In genomic region chr17:56424726-56425583, GRCm38 (mm10) we compare ENCODE assay signal across 8 mouse cellular contexts. TPM values are rescaled to one million over a fixed set of nuclear protein-coding genes. Genes with fewer than 3 reads are reported as not detected.
DNase-seq lines count a peak whose midpoint lies in the region; ATAC-seq and TF ChIP-seq lines count a peak whose summit lies in the region.

No protein-coding gene starts in this region.

- ATAC-seq in forebrain, embryonic 11.5 days (replicated peaks; ENCODE audit: low FRiP score): peak; percentile 75
- ATAC-seq in intestine, embryonic 15.5 days: peak; percentile 93
- ATAC-seq in liver, postnatal 0 days: peak; percentile 62

- DNase-seq in adrenal gland, postnatal 36 days: peak; percentile 55 to 61
- peak; percentile 84 for DNase-seq in forebrain, embryonic 11.5 days (ENCODE audit: low spot score)
- DNase-seq in liver, postnatal 0 days: peak; percentile 62
- peak; percentile 67 to 78 for DNase-seq in urinary bladder, postnatal 36 days (ENCODE audit: low spot score in 2 of 2)
- DNase-seq in left cerebral cortex, postnatal 10 days (ENCODE audit: extremely low spot score in 1 of 2, low spot score in 2 of 2): no peak

- intact Hi-C loops in left cerebral cortex, postnatal 10 days (cut with DNase I): loop anchor here (5.0 kb wide), 1 partner anchor 127 kb away; the partner anchor contains the start of gene Gm20219

- 0 out of 2 replicates have a peak, but pooled peaks cover 3% of the 10 kb centered on the region for H3K36me3 ChIP-seq in ES-Bruce4 (ENCODE audit: control insufficient read depth, insufficient read depth, low read length, poor library complexity, severe bottlenecking)
- H3K36me3 ChIP-seq in forebrain, embryonic 11.5 days (ENCODE audit: control insufficient read depth, insufficient read depth, low read length): peaks cover 36% of the 10 kb centered on the region
- peaks cover 37% of the 10 kb centered on the region for H3K36me3 ChIP-seq in intestine, embryonic 15.5 days
- H3K36me3 ChIP-seq in liver, postnatal 0 days (replicated peaks; ENCODE audit: insufficient read depth, low read length): peaks cover 3% of the 10 kb centered on the region; the same call in 1 of the 2 replicates

- TF ChIP-seq CTCF in ES-Bruce4 (IDR thresholded peaks at IDR 0.05; ENCODE audit: low read depth, low read length): no peak
- TF ChIP-seq CTCF in liver, postnatal 0 days (IDR thresholded peaks at IDR 0.05; ENCODE audit: low read depth): no peak
- TF ChIP-seq CTCF in olfactory bulb, adult 2 months (IDR thresholded peaks at IDR 0.05; ENCODE audit: insufficient read depth, low read depth, low read length): no peak

- H3K9ac ChIP-seq in ES-Bruce4 (ENCODE audit: low read depth, poor library complexity, severe bottlenecking): peak overlapping the region; percentile 69
- peak overlapping the region; percentile 57 for H3K9ac ChIP-seq in forebrain, embryonic 11.5 days (ENCODE audit: low read length)
- peak overlapping the region; percentile 61 for H3K9ac ChIP-seq in intestine, embryonic 15.5 days
- peak overlapping the region; percentile 30; the same call in 1 of the 2 replicates for H3K9ac ChIP-seq in liver, postnatal 0 days (replicated peaks)

- no peak for TF ChIP-seq POLR2A in ES-Bruce4 (IDR thresholded peaks at IDR 0.05; ENCODE audit: insufficient read depth, low read length)
- TF ChIP-seq POLR2A in olfactory bulb, adult 2 months (IDR thresholded peaks at IDR 0.05; ENCODE audit: insufficient read depth, low read depth, low read length): no peak

- WGBS in forebrain, embryonic 11.5 days: 12% methylated on average over 75 of the region's 77 CpGs
- 15% methylated on average over 77 of the region's 77 CpGs for WGBS in intestine, embryonic 15.5 days
- WGBS in liver, postnatal 0 days (ENCODE audit: insufficient replicate concordance): 13% methylated on average over 68 of the region's 77 CpGs
- WGBS in olfactory bulb, adult 2 months: 22% methylated on average over 77 of the region's 77 CpGs

- peaks cover 3% of the 10 kb centered on the region for H3K4me1 ChIP-seq in ES-Bruce4 (ENCODE audit: control insufficient read depth, insufficient read depth, low read length)
- peaks cover 11% of the 10 kb centered on the region; the same call in 1 of the 2 replicates for H3K4me1 ChIP-seq in forebrain, embryonic 11.5 days (replicated peaks; ENCODE audit: control insufficient read depth, insufficient read depth, low read length)
- H3K4me1 ChIP-seq in intestine, embryonic 15.5 days (replicated peaks): peaks cover 14% of the 10 kb centered on the region
- H3K4me1 ChIP-seq in liver, postnatal 0 days (ENCODE audit: insufficient read depth): peaks cover 10% of the 10 kb centered on the region
- H3K4me1 ChIP-seq in olfactory bulb, adult 2 months (ENCODE audit: control insufficient read depth, insufficient read depth, low read length): peaks cover 24% of the 10 kb centered on the region

- no peak for TF ChIP-seq EP300 in ES-Bruce4 (IDR thresholded peaks at IDR 0.05; ENCODE audit: insufficient read depth, low read depth, low read length)
- no peak for TF ChIP-seq EP300 in liver, postnatal 0 days (IDR thresholded peaks at IDR 0.05; ENCODE audit: low read depth)

- peak overlapping the region; percentile 70 for H3K4me3 ChIP-seq in ES-Bruce4 (ENCODE audit: low read depth, low read length)
- peak overlapping the region; percentile 39 for H3K4me3 ChIP-seq in forebrain, embryonic 11.5 days (ENCODE audit: low read depth, low read length)
- peak overlapping the region; percentile 52 for H3K4me3 ChIP-seq in intestine, embryonic 15.5 days (replicated peaks)
- H3K4me3 ChIP-seq in liver, postnatal 0 days (ENCODE audit: low read depth, low read length): peak overlapping the region; percentile 52
- H3K4me3 ChIP-seq in olfactory bulb, adult 2 months (ENCODE audit: insufficient read depth, low read depth, low read length): peak overlapping the region; percentile 56

- H3K9me3 ChIP-seq in ES-Bruce4 (replicated peaks; ENCODE audit: control insufficient read depth, insufficient read depth, low read length, poor library complexity, severe bottlenecking): no peaks in the 10 kb centered on the region
- H3K9me3 ChIP-seq in forebrain, embryonic 11.5 days (ENCODE audit: control insufficient read depth, low read length): no peaks in the 10 kb centered on the region
- H3K9me3 ChIP-seq in intestine, embryonic 15.5 days: no peaks in the 10 kb centered on the region
- H3K9me3 ChIP-seq in liver, postnatal 0 days (ENCODE audit: low read length): no peaks in the 10 kb centered on the region

- no peaks in the 10 kb centered on the region for H3K27me3 ChIP-seq in ES-Bruce4 (ENCODE audit: control insufficient read depth, insufficient read depth, low read length, poor library complexity, severe bottlenecking)
- H3K27me3 ChIP-seq in forebrain, embryonic 11.5 days (ENCODE audit: control insufficient read depth, insufficient read depth, low read length): no peaks in the 10 kb centered on the region
- no peaks in the 10 kb centered on the region for H3K27me3 ChIP-seq in intestine, embryonic 15.5 days (replicated peaks)
- H3K27me3 ChIP-seq in liver, postnatal 0 days (ENCODE audit: insufficient read depth, low read length): 0 out of 2 replicates have a peak, but pooled peaks cover 8% of the 10 kb centered on the region

- H3K27ac ChIP-seq in ES-Bruce4 (ENCODE audit: insufficient read depth, low read length): no peak overlapping the region
- no peak overlapping the region for H3K27ac ChIP-seq in forebrain, embryonic 11.5 days (ENCODE audit: low read depth, low read length)
- peak overlapping the region; percentile 56 for H3K27ac ChIP-seq in intestine, embryonic 15.5 days
- no peak overlapping the region for H3K27ac ChIP-seq in liver, postnatal 0 days (ENCODE audit: low read depth)
- H3K27ac ChIP-seq in olfactory bulb, adult 2 months (ENCODE audit: insufficient read depth, low read depth, low read length): no peak overlapping the region

- H3K4me2 ChIP-seq in forebrain, embryonic 11.5 days (ENCODE audit: low read depth, low read length, severe bottlenecking): peak overlapping the region; percentile 78
- peak overlapping the region; percentile 90 for H3K4me2 ChIP-seq in intestine, embryonic 15.5 days (replicated peaks)
- peak overlapping the region; percentile 90 for H3K4me2 ChIP-seq in liver, postnatal 0 days (ENCODE audit: low read depth, low read length)

RNA-seq across cellular contexts. Expression of gene Ptprs, which starts 51.3 kb away (rescaled TPM):
- 149 and 159 TPM in 2 replicates for polyA plus RNA-seq in ES-Bruce4 (2011; ENCODE audit: insufficient read depth, insufficient read length, low read depth, missing spikeins)
- total RNA-seq in adrenal gland, postnatal 36 days (2021): 100 to 1,000 TPM; 157 to 172 TPM
- polyA plus RNA-seq in forebrain, embryonic 11.5 days (2014; fragmentation: Nextera tagmentation; extraction: Ambion mirVana): 210 and 218 TPM in 2 replicates
- polyA plus RNA-seq in intestine, embryonic 15.5 days (2015; fragmentation: Nextera tagmentation; extraction: Ambion mirVana): 56.3 and 56.8 TPM in 2 replicates
- 3.4 TPM in 2 replicates for polyA plus RNA-seq in liver, postnatal 0 days (2015; fragmentation: Nextera tagmentation; extraction: Ambion mirVana)
- polyA plus RNA-seq in olfactory bulb, adult 2 months (2012; ENCODE audit: insufficient read depth, insufficient read length, low replicate concordance, missing spikeins): 198 and 241 TPM in 2 replicates
- 100 to 1,000 TPM; 667 to 674 TPM for total RNA-seq in left cerebral cortex, postnatal 10 days (2021)

Comparison
In these comparisons a context has a peak if more than half of its experiments do, and no peak if none do; other contexts are left out.
1. DNase-seq: peak in adrenal gland, postnatal 36 days (2 of 2), forebrain, embryonic 11.5 days (single experiment), liver, postnatal 0 days (single experiment) and urinary bladder, postnatal 36 days (2 of 2); none in left cerebral cortex, postnatal 10 days (0 of 2).
2. RNA of gene Ptprs, which starts 51.3 kb away (polyA plus RNA-seq): 198 to 241 TPM in olfactory bulb, adult 2 months, 210 to 218 TPM in forebrain, embryonic 11.5 days, 149 to 159 TPM in ES-Bruce4 and 56.3 to 56.8 TPM in intestine, embryonic 15.5 days; 3.4 TPM in liver, postnatal 0 days; every median in the first group is over 10 times any median in the second.
3. Peak in every context shown above with its lines, with median percentiles within 50 percentile points of each other: H3K4me3 ChIP-seq, H3K9ac ChIP-seq, ATAC-seq and H3K4me2 ChIP-seq.